Mouse (Mus musculus) gastrocnemius, postnatal 25 days (tissue): ENCODE data around the gene Vash2. TPM values are rescaled to one million over a fixed set of nuclear protein-coding genes. Genes with fewer than 3 reads are reported as not detected.
A peak's percentile ranks its signal among the peaks of the same experiment; 100 is the strongest.
"Not testable (repeated sequence)": the region's sequence is repeated elsewhere in the genome, so short reads cannot be mapped to it uniquely, and the experiment has no call there.

Source experiments
- DNase-seq: peaks from one replicate; pipeline ENCODE4 v3.0.0; 2022
- long read RNA-seq, 2 experiments: library from polyadenylated mRNA; stranded (forward); transcript quantifications; one replicate each; pipeline ENCODE4 v2.0.0; 2021
- total RNA-seq, 2 experiments: library from RNA; stranded (reverse); gene quantifications; 1 replicate in 1 of 2; 2 replicates in 1 of 2; pipeline ENCODE4 v1.2.3; 2021

The Vash2 gene
- total RNA-seq, result 1 to 10 TPM in 1 of 2 experiments, under 1 TPM in 1; 0.59 to 1.7 TPM
- long read RNA-seq, experiment 1, partial matches to known transcripts, result 0 of 2 reads
- long read RNA-seq, experiment 1, other reads (novel, unspliced or antisense), result 2 of 2 reads
- long read RNA-seq, experiment 2, partial matches to known transcripts, result 0 of 1 reads
- long read RNA-seq, experiment 2, other reads (novel, unspliced or antisense), result 0 of 1 reads

GRCm38 (mm10) chr1:190979100-190979563 is at the start of gene Vash2:
Vash2 (minus strand) TSS chr1:190979296.
- peak; percentile 83 for DNase-seq

GRCm38 (mm10) chr1:191026021-191026713 is 47.1 kb upstream of the Vash2 start, which contains the start of gene Flvcr1:
Flvcr1 (minus strand) TSS chr1:191026158.
- DNase-seq, result peak; percentile 99

GRCm38 (mm10) chr1:191025016-191026012 is 46.2 kb upstream of the Vash2 start:
- peak; percentile 57 for DNase-seq

GRCm38 (mm10) chr1:191023806-191024205 is 44.7 kb upstream of the Vash2 start:
- not testable (repeated sequence) for DNase-seq

GRCm38 (mm10) chr1:191023140-191023539 is 44.0 kb upstream of the Vash2 start:
- no peak for DNase-seq

- no peak for DNase-seq
Observed at GRCm38 (mm10) chr1:191021016-191021415, 41.9 kb upstream of the Vash2 start.

- DNase-seq, result no peak
Observed at GRCm38 (mm10) chr1:191020217-191020924, 41.3 kb upstream of the Vash2 start.

- no peak for DNase-seq
Observed at GRCm38 (mm10) chr1:191019803-191020202, 40.7 kb upstream of the Vash2 start.

GRCm38 (mm10) chr1:191014271-191014670 is 35.2 kb upstream of the Vash2 start:
- DNase-seq, result no peak

- no peak for DNase-seq
Observed at GRCm38 (mm10) chr1:191008707-191009106, 29.6 kb upstream of the Vash2 start.

GRCm38 (mm10) chr1:191002201-191002600 is 23.1 kb upstream of the Vash2 start:
- no peak for DNase-seq

- no peak for DNase-seq
Observed at GRCm38 (mm10) chr1:191000686-191001085, 21.6 kb upstream of the Vash2 start.

GRCm38 (mm10) chr1:190998027-190998426 is 18.9 kb upstream of the Vash2 start:
- no peak for DNase-seq

- no peak for DNase-seq
Observed at GRCm38 (mm10) chr1:190996346-190996877, 17.3 kb upstream of the Vash2 start.

- peak; percentile 52 for DNase-seq
Observed at GRCm38 (mm10) chr1:190995548-190995947, 16.5 kb upstream of the Vash2 start.

- no peak for DNase-seq
Observed at GRCm38 (mm10) chr1:190989437-190990082, 10.5 kb upstream of the Vash2 start.

GRCm38 (mm10) chr1:190981412-190981811 is 2.3 kb upstream of the Vash2 start:
- DNase-seq, result no peak

GRCm38 (mm10) chr1:190980470-190980869 is 1.4 kb upstream of the Vash2 start:
- no peak for DNase-seq

GRCm38 (mm10) chr1:190978511-190979073 is 504 bp downstream of the Vash2 start:
- no peak for DNase-seq

GRCm38 (mm10) chr1:190978001-190978400 is 1.1 kb downstream of the Vash2 start:
- DNase-seq, result no peak
